Mouse (Mus musculus) stomach, postnatal 0 days (tissue): ENCODE data around the gene Lingo2.

Experiments used
- CTCF ChIP-seq: IDR thresholded peaks from 2 replicates; pipeline ENCODE4 v1.5.1; 2016; ENCODE audit warnings: antibody characterized with exemption, low read depth, mild to moderate bottlenecking, moderate library complexity
- EP300 ChIP-seq: optimal IDR thresholded peaks from 2 replicates; pipeline ENCODE3; 2016; ENCODE audit warnings: antibody characterized with exemption

DNA sequence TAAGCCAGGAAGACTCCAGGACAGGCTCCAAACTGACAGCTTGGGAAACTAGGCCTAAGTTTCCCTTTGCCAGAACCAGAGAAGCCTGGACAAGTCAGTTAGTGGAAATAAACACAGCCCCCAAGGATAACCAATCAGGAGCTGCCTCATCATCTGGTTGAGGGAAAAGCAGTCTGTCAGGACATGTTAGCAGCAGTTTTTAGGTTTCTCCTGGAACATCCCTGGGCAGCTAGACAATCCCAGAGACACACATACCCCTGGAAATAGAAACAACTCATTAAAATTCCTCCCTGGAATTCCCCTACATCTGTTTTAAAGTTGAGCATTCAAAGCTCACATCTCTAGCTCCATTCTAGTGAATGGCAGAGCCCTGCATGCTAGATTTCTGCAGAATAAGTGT, 76.8 kb downstream of the Lingo2 start:
- TF ChIP-seq CTCF: no peak
- TF ChIP-seq EP300: no peak
